Mouse (Mus musculus): ENCODE data around the gene Fam104a. TPM values are rescaled to one million over a fixed set of nuclear protein-coding genes. Genes with fewer than 3 reads are reported as not detected.

Gene Fam104a
- polyA plus RNA-seq, 1 experiment from 2014 or later = 53.7 TPM

GRCm38 (mm10) chr11:113687031-113687430 is 3.1 kb upstream of the Fam104a start:
- peaks cover 22% of the 10 kb centered on the region for H3K4me1 ChIP-seq (ENCODE audit: control insufficient read depth, insufficient read depth, low read length)
- no peaks in the 10 kb centered on the region for H3K9me3 ChIP-seq (replicated peaks; ENCODE audit: control insufficient read depth, low read length)
- no peak overlapping the region for H3K4me3 ChIP-seq (ENCODE audit: low read depth, low read length)
- ATAC-seq = no peak
- 41% methylated on average over 2 of the region's 2 CpGs for WGBS
- peak; percentile 63 for DNase-seq (ENCODE audit: low spot score)
- 0 out of 2 replicates have a peak overlapping the region, but pooled peaks have one; percentile 1 for H3K27ac ChIP-seq (ENCODE audit: low read depth, low read length)
- H3K27me3 ChIP-seq (replicated peaks; ENCODE audit: control insufficient read depth, insufficient read depth, low read length) = no peaks in the 10 kb centered on the region
- no peak overlapping the region; the same call in 1 of the 2 replicates for H3K9ac ChIP-seq (ENCODE audit: low read length)
- H3K36me3 ChIP-seq (ENCODE audit: control insufficient read depth, insufficient read depth, low read length) = peaks cover 32% of the 10 kb centered on the region
- H3K4me2 ChIP-seq (ENCODE audit: low read length) = 0 out of 2 replicates have a peak overlapping the region, but pooled peaks have one; percentile 13

- Histone ChIP-seq H3K4me1 (ENCODE audit: control insufficient read depth, insufficient read depth, low read length) (peaks cover 23% of the 10 kb centered on the region), H3K4me2 (ENCODE audit: low read length) (peak overlapping the region; percentile 74), H3K27me3 (replicated peaks; ENCODE audit: control insufficient read depth, insufficient read depth, low read length) (no peaks in the 10 kb centered on the region), H3K27ac (ENCODE audit: low read depth, low read length) (peak overlapping the region; percentile 93), H3K9ac (ENCODE audit: low read length) (peak overlapping the region; percentile 89), H3K36me3 (ENCODE audit: control insufficient read depth, insufficient read depth, low read length) (peaks cover 19% of the 10 kb centered on the region), H3K9me3 (replicated peaks; ENCODE audit: control insufficient read depth, low read length) (no peaks in the 10 kb centered on the region), H3K4me3 (ENCODE audit: low read depth, low read length) (peak overlapping the region; percentile 95)
- ATAC-seq = no peak
- no peak for DNase-seq (ENCODE audit: low spot score)
- 44% methylated on average over 25 of the region's 25 CpGs for WGBS
Observed at GRCm38 (mm10) chr11:113684707-113685426, 912 bp upstream of the Fam104a start.

GRCm38 (mm10) chr11:113683627-113683956 is 363 bp downstream of the Fam104a start:
- Histone ChIP-seq H3K27me3 (replicated peaks; ENCODE audit: control insufficient read depth, insufficient read depth, low read length) (no peaks in the 10 kb centered on the region), H3K9ac (ENCODE audit: low read length) (peak overlapping the region; percentile 89), H3K36me3 (ENCODE audit: control insufficient read depth, insufficient read depth, low read length) (peaks cover 6% of the 10 kb centered on the region), H3K4me2 (ENCODE audit: low read length) (peak overlapping the region; percentile 95), H3K4me3 (ENCODE audit: low read depth, low read length) (peak overlapping the region; percentile 95), H3K9me3 (replicated peaks; ENCODE audit: control insufficient read depth, low read length) (no peaks in the 10 kb centered on the region), H3K4me1 (ENCODE audit: control insufficient read depth, insufficient read depth, low read length) (peaks cover 23% of the 10 kb centered on the region), H3K27ac (ENCODE audit: low read depth, low read length) (peak overlapping the region; percentile 93)
- WGBS = 0% methylated on average over 23 of the region's 38 CpGs
- no peak for ATAC-seq
- DNase-seq (ENCODE audit: low spot score) = no peak

GRCm38 (mm10) chr11:113682897-113683626 is 893 bp downstream of the Fam104a start:
- peak overlapping the region; percentile 93 for H3K27ac ChIP-seq (ENCODE audit: low read depth, low read length)

GRCm38 (mm10) chr11:113681979-113682378 is 2.0 kb downstream of the Fam104a start:
- Histone ChIP-seq H3K36me3 (ENCODE audit: control insufficient read depth, insufficient read depth, low read length) (peaks cover 1% of the 10 kb centered on the region), H3K4me1 (ENCODE audit: control insufficient read depth, insufficient read depth, low read length) (peaks cover 21% of the 10 kb centered on the region), H3K4me3 (ENCODE audit: low read depth, low read length) (no peak overlapping the region), H3K9me3 (replicated peaks; ENCODE audit: control insufficient read depth, low read length) (no peaks in the 10 kb centered on the region), H3K4me2 (ENCODE audit: low read length) (peak overlapping the region; percentile 95), H3K27me3 (replicated peaks; ENCODE audit: control insufficient read depth, insufficient read depth, low read length) (no peaks in the 10 kb centered on the region), H3K9ac (ENCODE audit: low read length) (peak overlapping the region; percentile 89), H3K27ac (ENCODE audit: low read depth, low read length) (no peak overlapping the region)
- ATAC-seq (no peak), DNase-seq (ENCODE audit: low spot score) (no peak)

More at GRCm38 (mm10) chr11:113682897-113683626, 893 bp downstream of the Fam104a start:
- DNase-seq (ENCODE audit: low spot score) (peak; percentile 29), ATAC-seq (peak; percentile 25)
- Histone ChIP-seq H3K27me3 (replicated peaks; ENCODE audit: control insufficient read depth, insufficient read depth, low read length) (no peaks in the 10 kb centered on the region), H3K9me3 (replicated peaks; ENCODE audit: control insufficient read depth, low read length) (no peaks in the 10 kb centered on the region), H3K4me3 (ENCODE audit: low read depth, low read length) (peak overlapping the region; percentile 95), H3K9ac (ENCODE audit: low read length) (peak overlapping the region; percentile 89), H3K4me1 (ENCODE audit: control insufficient read depth, insufficient read depth, low read length) (peaks cover 23% of the 10 kb centered on the region), H3K4me2 (ENCODE audit: low read length) (peak overlapping the region; percentile 95), H3K36me3 (ENCODE audit: control insufficient read depth, insufficient read depth, low read length) (peaks cover under 1% of the 10 kb centered on the region)
- 2% methylated on average over 38 of the region's 38 CpGs for WGBS

- Histone ChIP-seq H3K4me2 (ENCODE audit: low read length) (no peak overlapping the region), H3K27me3 (replicated peaks; ENCODE audit: control insufficient read depth, insufficient read depth, low read length) (no peaks in the 10 kb centered on the region), H3K4me3 (ENCODE audit: low read depth, low read length) (no peak overlapping the region), H3K36me3 (ENCODE audit: control insufficient read depth, insufficient read depth, low read length) (peaks cover 12% of the 10 kb centered on the region), H3K27ac (ENCODE audit: low read depth, low read length) (no peak overlapping the region), H3K9me3 (replicated peaks; ENCODE audit: control insufficient read depth, low read length) (no peaks in the 10 kb centered on the region), H3K9ac (ENCODE audit: low read length) (no peak overlapping the region), H3K4me1 (ENCODE audit: control insufficient read depth, insufficient read depth, low read length) (peaks cover 14% of the 10 kb centered on the region)
- DNase-seq (ENCODE audit: low spot score) (no peak), ATAC-seq (no peak)
- WGBS = 93% methylated on average over 2 of the region's 2 CpGs
Observed at GRCm38 (mm10) chr11:113680954-113681353, 3.0 kb downstream of the Fam104a start.

- H3K27ac ChIP-seq (ENCODE audit: low read depth, low read length) = no peak overlapping the region
- H3K36me3 ChIP-seq (ENCODE audit: control insufficient read depth, insufficient read depth, low read length) = peaks cover 27% of the 10 kb centered on the region
- 0 out of 2 replicates have a peak overlapping the region, but pooled peaks have one; percentile 8 for H3K9ac ChIP-seq (ENCODE audit: low read length)
- H3K4me2 ChIP-seq (ENCODE audit: low read length) = no peak overlapping the region
- H3K27me3 ChIP-seq (replicated peaks; ENCODE audit: control insufficient read depth, insufficient read depth, low read length) = no peaks in the 10 kb centered on the region
- 91% methylated on average over 8 of the region's 8 CpGs for WGBS
- ATAC-seq (no peak), DNase-seq (ENCODE audit: low spot score) (no peak)
- peaks cover 8% of the 10 kb centered on the region for H3K4me1 ChIP-seq (ENCODE audit: control insufficient read depth, insufficient read depth, low read length)
- no peak overlapping the region for H3K4me3 ChIP-seq (ENCODE audit: low read depth, low read length)
- H3K9me3 ChIP-seq (replicated peaks; ENCODE audit: control insufficient read depth, low read length) = no peaks in the 10 kb centered on the region
Observed at GRCm38 (mm10) chr11:113678373-113678772, 5.6 kb downstream of the Fam104a start.

GRCm38 (mm10) chr11:113677378-113677777 is 6.6 kb downstream of the Fam104a start:
- H3K36me3 ChIP-seq (ENCODE audit: control insufficient read depth, insufficient read depth, low read length) = peaks cover 32% of the 10 kb centered on the region
- no peak overlapping the region for H3K9ac ChIP-seq (ENCODE audit: low read length)
- H3K27ac ChIP-seq (ENCODE audit: low read depth, low read length) = no peak overlapping the region
- WGBS = 87% methylated on average over 2 of the region's 2 CpGs
- no peak overlapping the region for H3K4me2 ChIP-seq (ENCODE audit: low read length)
- DNase-seq (ENCODE audit: low spot score) (no peak), ATAC-seq (no peak)
- H3K4me1 ChIP-seq (ENCODE audit: control insufficient read depth, insufficient read depth, low read length) = peaks cover 4% of the 10 kb centered on the region
- H3K4me3 ChIP-seq (ENCODE audit: low read depth, low read length) = no peak overlapping the region
- H3K9me3 ChIP-seq (replicated peaks; ENCODE audit: control insufficient read depth, low read length) = no peaks in the 10 kb centered on the region
- H3K27me3 ChIP-seq (replicated peaks; ENCODE audit: control insufficient read depth, insufficient read depth, low read length) = no peaks in the 10 kb centered on the region

- no peaks in the 10 kb centered on the region for H3K4me1 ChIP-seq (ENCODE audit: control insufficient read depth, insufficient read depth, low read length)
- ATAC-seq (no peak), DNase-seq (ENCODE audit: low spot score) (no peak)
- peaks cover 32% of the 10 kb centered on the region for H3K36me3 ChIP-seq (ENCODE audit: control insufficient read depth, insufficient read depth, low read length)
- H3K27ac ChIP-seq (ENCODE audit: low read depth, low read length) = no peak overlapping the region
- no peak overlapping the region for H3K9ac ChIP-seq (ENCODE audit: low read length)
- no peak overlapping the region for H3K4me3 ChIP-seq (ENCODE audit: low read depth, low read length)
- no peaks in the 10 kb centered on the region for H3K27me3 ChIP-seq (replicated peaks; ENCODE audit: control insufficient read depth, insufficient read depth, low read length)
- WGBS = 52% methylated on average over 2 of the region's 2 CpGs
- no peaks in the 10 kb centered on the region for H3K9me3 ChIP-seq (replicated peaks; ENCODE audit: control insufficient read depth, low read length)
- H3K4me2 ChIP-seq (ENCODE audit: low read length) = no peak overlapping the region
Observed at GRCm38 (mm10) chr11:113676847-113677246, 7.1 kb downstream of the Fam104a start.

All from forebrain, embryonic 14.5 days (tissue).